Mouse (Mus musculus) stomach, embryonic 16.5 days (tissue): ENCODE measurements around the gene Eif3m. TPM values are rescaled to one million over a fixed set of nuclear protein-coding genes. Genes with fewer than 3 reads are reported as not detected.

Experiments
- ATAC-seq: fragments of 200-750 bp; cut with Nextera tagmentation; 2 replicates; pipeline ENCODE4 v1.8.0; 2017; ENCODE audit warnings: moderate number of reproducible peaks, moderate TSS enrichment; ENCODE audit not compliant: insufficient read depth, low FRiP score
- H3K27ac ChIP-seq: fragments of 300-500 bp; sonication (generic); 2 replicates; pipeline ENCODE4 v1.5.1; 2014; ENCODE audit warnings: low read length
- H3K27me3 ChIP-seq: fragments of 300-500 bp; sonication (generic); 2 replicates; pipeline ENCODE4 v1.6.1; 2014; ENCODE audit warnings: low read length, control low read depth, mixed read lengths; ENCODE audit not compliant: control insufficient read depth, insufficient read depth
- H3K36me3 ChIP-seq: fragments of 300-500 bp; sonication (generic); 2 replicates; pipeline ENCODE4 v1.6.1; 2014; ENCODE audit warnings: low read length; ENCODE audit not compliant: control insufficient read depth, insufficient read depth
- H3K4me1 ChIP-seq: fragments of 300-500 bp; sonication (generic); 2 replicates; pipeline ENCODE4 v1.6.1; 2014; ENCODE audit warnings: low read length, control low read depth, mixed read lengths; ENCODE audit not compliant: control insufficient read depth, insufficient read depth
- H3K4me2 ChIP-seq: fragments of 300-500 bp; sonication (generic); 2 replicates; pipeline ENCODE4 v1.6.1; 2014; ENCODE audit warnings: low read depth, low read length, mixed read lengths
- H3K4me3 ChIP-seq: fragments of 300-500 bp; sonication (generic); replicated peaks from 2 replicates; pipeline ENCODE4 v1.5.1; 2014; ENCODE audit warnings: mild to moderate bottlenecking, low read length
- H3K9ac ChIP-seq: fragments of 300-500 bp; sonication (generic); 2 replicates; pipeline ENCODE4 v1.6.1; 2014; ENCODE audit warnings: low read length
- H3K9me3 ChIP-seq: fragments of 300-500 bp; sonication (generic); replicated peaks from 2 replicates; pipeline ENCODE4 v1.6.1; 2016; ENCODE audit warnings: low read length, control low read depth; ENCODE audit not compliant: control insufficient read depth
- WGBS: fragments of 180-500 bp; shearing (Covaris S2); extraction: QIAGEN DNeasy Blood & Tissue Kit; methylation state at CpG from one replicate; pipeline ENCODE4 v1.1.7; 2014; 5-methylcytosine and 5-hydroxymethylcytosine counted together
- polyA plus RNA-seq: library from polyadenylated mRNA; unstranded; fragments of >200 nt; fragmentation: Nextera tagmentation; extraction: Ambion mirVana; gene quantifications from 2 replicates; pipeline ENCODE4 v1.2.1, GENCODE M21; 2015

Gene Eif3m
- polyA plus RNA-seq, 1 experiment from 2014 or later, result 234 TPM

GRCm38 (mm10) chr2:105021836-105022235 is 5.0 kb upstream of the Eif3m start:
- Histone ChIP-seq H3K4me2 (no peak overlapping the region), H3K4me3 (no peak overlapping the region), H3K9ac (no peak overlapping the region), H3K27ac (no peak overlapping the region), H3K27me3 (no peaks in the 10 kb centered on the region), H3K36me3 (no peaks in the 10 kb centered on the region), H3K4me1 (no peaks in the 10 kb centered on the region), H3K9me3 (no peaks in the 10 kb centered on the region)
- WGBS, result 82% methylated on average over 2 of the region's 2 CpGs
- ATAC-seq, result no peak

GRCm38 (mm10) chr2:105021256-105021655 is 4.4 kb upstream of the Eif3m start:
- Histone ChIP-seq H3K36me3 (no peaks in the 10 kb centered on the region), H3K9ac (no peak overlapping the region), H3K4me1 (no peaks in the 10 kb centered on the region), H3K27ac (no peak overlapping the region), H3K9me3 (no peaks in the 10 kb centered on the region), H3K4me3 (no peak overlapping the region), H3K4me2 (no peak overlapping the region), H3K27me3 (no peaks in the 10 kb centered on the region)
- WGBS, result 69% methylated on average over 12 of the region's 12 CpGs
- no peak for ATAC-seq

- WGBS, result 90% methylated on average over 1 of the region's 1 CpGs
These were observed 2.6 kb upstream of the Eif3m start for GRCm38 (mm10) chr2:105019457-105019856.

GRCm38 (mm10) chr2:105017802-105018201 is 922 bp upstream of the Eif3m start:
- ATAC-seq, result no peak
- WGBS, result 93% methylated on average over 3 of the region's 3 CpGs
- no peaks in the 10 kb centered on the region for H3K9me3 ChIP-seq
- H3K4me3 ChIP-seq, result no peak overlapping the region
- peaks cover 5% of the 10 kb centered on the region; the same call in 1 of the 2 replicates for H3K36me3 ChIP-seq
- no peaks in the 10 kb centered on the region for H3K27me3 ChIP-seq
- H3K9ac ChIP-seq, result no peak overlapping the region
- no peak overlapping the region for H3K27ac ChIP-seq
- H3K4me2 ChIP-seq, result peak overlapping the region; percentile 62
- H3K4me1 ChIP-seq, result peaks cover 3% of the 10 kb centered on the region; the same call in 1 of the 2 replicates

More at GRCm38 (mm10) chr2:105019457-105019856, 2.6 kb upstream of the Eif3m start:
- Histone ChIP-seq H3K27me3 (no peaks in the 10 kb centered on the region), H3K36me3 (no peaks in the 10 kb centered on the region), H3K9me3 (no peaks in the 10 kb centered on the region), H3K9ac (no peak overlapping the region), H3K4me1 (peaks cover 3% of the 10 kb centered on the region; the same call in 1 of the 2 replicates), H3K4me2 (no peak overlapping the region), H3K27ac (no peak overlapping the region), H3K4me3 (no peak overlapping the region)
- no peak for ATAC-seq

GRCm38 (mm10) chr2:105016192-105016966 is 501 bp downstream of the Eif3m start:
- Histone ChIP-seq H3K4me3 (peak overlapping the region; percentile 88), H3K9me3 (no peaks in the 10 kb centered on the region), H3K4me2 (peak overlapping the region; percentile 69), H3K27ac (peak overlapping the region; percentile 64), H3K4me1 (peaks cover 3% of the 10 kb centered on the region; the same call in 1 of the 2 replicates), H3K9ac (peak overlapping the region; percentile 95), H3K36me3 (peaks cover 14% of the 10 kb centered on the region; the same call in 1 of the 2 replicates), H3K27me3 (no peaks in the 10 kb centered on the region)
- ATAC-seq, result peak; percentile 83
- 1% methylated on average over 43 of the region's 43 CpGs for WGBS

- Histone ChIP-seq H3K4me3 (no peak overlapping the region), H3K9me3 (no peaks in the 10 kb centered on the region), H3K4me1 (no peaks in the 10 kb centered on the region), H3K9ac (no peak overlapping the region), H3K27ac (no peak overlapping the region), H3K4me2 (no peak overlapping the region), H3K36me3 (peaks cover 20% of the 10 kb centered on the region; the same call in 1 of the 2 replicates), H3K27me3 (no peaks in the 10 kb centered on the region)
- no peak for ATAC-seq
These were observed 9.6 kb downstream of the Eif3m start for GRCm38 (mm10) chr2:105007236-105007635.

GRCm38 (mm10) chr2:104996201-104996600 is 20.7 kb downstream of the Eif3m start:
- no peak overlapping the region for H3K27ac ChIP-seq
- H3K9ac ChIP-seq, result no peak overlapping the region
- H3K9me3 ChIP-seq, result no peaks in the 10 kb centered on the region
- no peak for ATAC-seq
- 61% methylated on average over 3 of the region's 3 CpGs for WGBS
- H3K36me3 ChIP-seq, result no peaks in the 10 kb centered on the region
- H3K4me3 ChIP-seq, result no peak overlapping the region
- H3K27me3 ChIP-seq, result no peaks in the 10 kb centered on the region
- no peak overlapping the region for H3K4me2 ChIP-seq
- no peaks in the 10 kb centered on the region for H3K4me1 ChIP-seq

- H3K4me2 ChIP-seq, result no peak overlapping the region
- no peak overlapping the region for H3K4me3 ChIP-seq
- H3K36me3 ChIP-seq, result no peaks in the 10 kb centered on the region
- H3K9me3 ChIP-seq, result no peaks in the 10 kb centered on the region
- no peaks in the 10 kb centered on the region for H3K27me3 ChIP-seq
- H3K9ac ChIP-seq, result no peak overlapping the region
- H3K4me1 ChIP-seq, result no peaks in the 10 kb centered on the region
- WGBS, result 54% methylated on average over 2 of the region's 2 CpGs
- ATAC-seq, result no peak
- H3K27ac ChIP-seq, result no peak overlapping the region
These were observed 22.4 kb downstream of the Eif3m start for GRCm38 (mm10) chr2:104994436-104994835.

- no peak for ATAC-seq
- Histone ChIP-seq H3K27me3 (no peaks in the 10 kb centered on the region), H3K4me3 (no peak overlapping the region), H3K27ac (no peak overlapping the region), H3K9ac (no peak overlapping the region), H3K9me3 (no peaks in the 10 kb centered on the region), H3K36me3 (no peaks in the 10 kb centered on the region), H3K4me2 (no peak overlapping the region), H3K4me1 (no peaks in the 10 kb centered on the region)
- 84% methylated on average over 1 of the region's 1 CpGs for WGBS
These were observed 27.9 kb downstream of the Eif3m start for GRCm38 (mm10) chr2:104988974-104989373.
